Mouse (Mus musculus) kidney, adult 9 months (tissue): ENCODE measurements around the gene Creb5.

Experiments used
- DNase-seq: peaks from one replicate; pipeline ENCODE4 v3.0.0; 2022

Gene Creb5

GRCm38 (mm10) chr6:53287038-53287561 is at the start of gene Creb5:
TSS of gene Creb5 (plus strand) at chr6:53287270.
- DNase-seq, result peak; percentile 84

DNA sequence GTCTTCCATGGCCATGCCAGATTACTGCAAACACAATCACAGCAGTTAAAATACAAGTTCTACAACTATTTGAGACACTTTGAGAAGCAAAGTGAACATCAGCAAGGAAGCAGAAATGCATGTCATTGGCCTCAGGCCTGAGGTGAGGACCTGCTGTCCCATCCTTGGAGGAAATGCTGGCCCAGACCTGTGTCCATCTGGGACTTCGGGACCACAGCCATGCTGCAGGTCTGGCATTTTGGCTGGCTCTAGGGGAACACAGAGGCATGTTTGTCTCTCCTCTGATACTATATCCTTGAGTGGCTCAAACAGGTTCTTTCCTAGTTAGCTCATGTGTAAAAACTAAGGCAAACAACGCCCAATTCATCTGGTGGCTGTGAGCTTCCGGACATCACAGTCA is 27.2 kb upstream of the Creb5 start:
- DNase-seq, result no peak

- no peak for DNase-seq
Observed at GRCm38 (mm10) chr6:53262401-53262800, 24.7 kb upstream of the Creb5 start.

DNA sequence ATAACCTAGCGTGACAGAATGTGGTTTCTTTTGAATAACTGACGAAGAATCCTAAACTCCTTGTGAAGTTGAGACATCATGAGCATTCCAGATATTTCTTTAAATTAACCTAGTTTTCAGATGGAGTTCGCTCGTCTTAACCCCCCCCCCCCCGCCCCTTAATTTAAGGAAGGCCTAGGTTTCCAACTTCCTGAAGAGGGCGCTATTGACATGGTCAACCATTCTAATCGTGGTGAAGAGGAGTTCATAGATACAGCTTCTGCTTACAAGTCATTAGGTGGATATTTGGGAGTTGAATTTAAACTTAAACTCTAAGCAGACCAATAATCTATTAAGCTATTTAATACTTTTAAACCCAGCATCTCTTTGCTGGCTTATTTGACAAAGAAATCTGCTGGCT is 20.0 kb upstream of the Creb5 start:
- DNase-seq, result no peak

DNA sequence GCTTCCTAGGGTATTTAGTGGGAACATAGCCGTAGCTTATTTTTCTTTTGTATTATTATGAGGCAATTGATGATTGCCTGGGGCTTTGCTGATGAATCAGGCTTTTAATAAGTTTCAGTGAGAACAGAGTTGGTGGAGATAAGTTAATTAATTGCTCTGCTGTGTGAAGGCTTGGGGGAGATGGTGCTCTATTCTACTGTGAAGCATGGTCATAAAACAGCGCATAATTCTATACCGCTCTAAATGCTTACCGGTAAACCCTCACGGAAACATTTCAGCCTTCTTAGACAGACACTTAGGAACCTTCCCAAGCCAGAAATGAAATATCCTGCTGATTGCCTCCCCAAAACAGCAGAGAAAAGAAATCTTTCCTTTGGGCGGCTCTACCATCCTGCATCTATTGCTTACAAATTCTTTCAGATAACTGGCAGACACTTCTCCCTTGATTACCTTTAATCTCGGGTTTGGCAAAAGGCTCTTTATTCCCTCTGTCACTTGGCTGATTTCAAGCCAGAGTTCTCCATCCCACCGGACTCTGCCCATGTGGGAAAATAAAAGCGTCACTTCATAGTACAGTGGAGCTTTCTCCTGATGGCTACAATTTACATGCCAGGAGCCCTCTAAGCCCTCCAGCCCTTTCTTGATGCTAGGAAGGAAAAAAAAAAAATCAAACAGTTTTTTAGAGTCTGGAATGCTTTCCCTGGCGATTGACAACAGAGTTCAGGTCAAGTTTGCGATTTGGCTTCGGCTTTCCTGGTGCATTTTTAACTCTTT is 19.2 kb upstream of the Creb5 start:
- DNase-seq, result no peak

DNA sequence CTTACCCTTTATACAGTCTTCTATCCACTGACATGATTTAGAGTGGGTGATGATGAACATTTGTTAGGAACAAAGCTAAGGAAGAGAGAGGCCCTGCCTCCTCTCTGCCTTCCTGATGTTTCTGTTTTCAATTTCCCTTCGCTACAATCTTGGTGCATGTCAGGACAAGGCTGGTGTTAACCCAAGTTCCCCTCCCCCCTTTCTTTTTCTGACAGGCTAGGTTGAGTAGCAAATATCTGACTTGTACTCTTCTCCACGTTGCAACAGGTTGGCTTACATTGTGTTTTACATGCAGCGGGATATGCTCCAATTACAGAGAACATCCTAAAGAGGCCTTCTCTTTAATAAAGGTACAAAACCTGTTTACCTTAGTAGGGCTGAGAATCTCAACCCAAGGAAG is 15.9 kb upstream of the Creb5 start:
- DNase-seq, result no peak

- no peak for DNase-seq
Observed at GRCm38 (mm10) chr6:53271636-53272035, 15.4 kb upstream of the Creb5 start.

DNA sequence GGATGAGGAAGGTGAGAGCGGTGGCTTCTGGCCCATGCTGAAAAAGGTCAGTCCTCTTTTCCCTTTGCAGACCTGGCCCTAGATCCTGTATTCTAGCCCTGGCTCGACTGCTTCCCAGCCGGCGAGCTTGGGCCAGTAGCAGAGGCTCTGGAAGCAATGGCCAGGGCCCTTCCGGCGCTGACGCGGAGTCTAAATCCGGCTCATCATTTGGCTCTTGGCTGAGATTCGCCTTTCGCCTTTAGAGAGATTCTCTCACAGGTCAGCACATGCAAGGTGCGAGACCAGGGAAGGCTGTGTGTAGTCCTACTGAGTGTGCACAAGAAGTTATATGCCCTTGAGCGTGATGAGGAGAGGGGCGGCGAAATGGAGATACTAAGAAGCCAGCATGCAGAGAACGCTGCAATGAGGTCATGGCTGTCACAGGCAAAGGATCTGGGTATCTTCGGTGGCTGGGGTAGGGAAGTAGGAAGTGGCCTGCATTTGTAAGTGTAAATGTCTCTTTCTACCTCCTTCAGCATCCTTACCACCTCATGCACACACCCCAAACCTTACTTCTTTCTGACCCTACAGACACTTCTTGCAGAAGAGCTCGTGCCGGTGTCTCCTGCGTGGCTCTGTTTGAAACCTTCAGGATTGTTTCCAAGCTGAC is 557 bp upstream of the Creb5 start:
- peak; percentile 22 for DNase-seq

DNA sequence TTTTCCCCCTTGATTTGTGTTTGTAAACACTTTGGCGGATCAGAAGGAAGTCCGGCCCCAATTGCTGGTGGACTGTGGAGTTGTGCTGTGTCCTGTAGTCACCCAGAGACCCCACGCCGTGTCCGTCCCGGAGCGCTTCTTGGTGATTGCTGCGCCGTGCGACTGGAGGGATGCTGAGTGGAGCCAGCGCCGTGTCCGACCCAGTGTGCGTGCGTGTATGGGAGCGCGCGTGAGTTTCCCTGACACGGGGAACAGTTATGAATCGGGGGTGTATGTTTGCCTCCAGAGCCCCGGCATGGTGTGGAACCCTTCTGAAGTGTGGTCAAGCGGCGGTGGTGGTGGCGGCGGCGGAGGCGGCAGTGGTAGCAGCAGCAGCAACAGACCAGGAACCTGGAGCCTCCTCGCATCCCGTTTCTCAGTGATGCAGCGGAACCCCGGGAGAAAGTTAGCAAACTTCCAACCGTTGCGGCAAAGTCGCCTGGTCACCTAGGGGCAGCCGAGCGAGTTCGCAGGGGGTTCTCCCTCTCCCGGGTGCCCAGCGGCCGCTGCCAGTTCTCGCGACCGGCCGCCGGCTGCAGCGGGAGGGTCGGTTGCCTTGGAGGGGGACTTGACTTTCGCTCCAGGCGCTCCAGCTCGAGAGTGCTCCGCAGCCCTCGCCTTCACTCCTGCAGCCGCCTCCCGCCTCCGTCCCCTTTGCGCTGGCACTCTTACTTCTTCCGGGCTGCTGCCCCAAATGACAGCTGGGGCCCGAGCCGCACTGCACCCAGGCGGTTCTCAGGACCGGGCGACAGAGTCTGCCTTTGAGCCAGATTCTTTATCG is 702 bp downstream of the Creb5 start:
- no peak for DNase-seq

- no peak for DNase-seq
Observed at GRCm38 (mm10) chr6:53288584-53289558, 1.8 kb downstream of the Creb5 start.

- DNase-seq, result no peak
Observed at GRCm38 (mm10) chr6:53289659-53290058, 2.6 kb downstream of the Creb5 start.

GRCm38 (mm10) chr6:53290215-53290990 is 3.3 kb downstream of the Creb5 start:
- DNase-seq, result no peak

- no peak for DNase-seq
Observed at GRCm38 (mm10) chr6:53292931-53293330, 5.9 kb downstream of the Creb5 start.

GRCm38 (mm10) chr6:53297851-53298250 is 10.8 kb downstream of the Creb5 start:
- no peak for DNase-seq

GRCm38 (mm10) chr6:53304201-53304600 is 17.1 kb downstream of the Creb5 start:
- DNase-seq, result no peak

GRCm38 (mm10) chr6:53306156-53306555 is 19.1 kb downstream of the Creb5 start:
- DNase-seq, result no peak

DNA sequence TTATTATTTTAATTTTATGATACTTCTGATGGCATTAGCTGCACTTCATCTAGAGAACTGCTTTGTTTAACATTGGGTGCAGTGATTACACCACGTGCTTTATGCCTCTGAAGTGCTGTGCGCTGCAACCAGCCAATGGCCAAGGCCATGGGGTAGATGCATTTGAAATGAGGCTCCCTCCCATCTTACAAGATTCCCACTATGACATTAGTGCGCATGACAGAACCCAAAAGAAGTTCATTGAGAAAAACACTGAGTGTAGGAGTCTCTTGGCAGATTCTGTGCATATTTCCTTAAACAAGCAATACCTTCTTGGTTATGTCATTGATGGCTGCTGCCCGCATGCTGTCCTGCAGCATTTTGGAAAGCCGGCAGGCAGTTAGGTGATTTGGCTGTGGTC is 19.6 kb downstream of the Creb5 start:
- no peak for DNase-seq

- no peak for DNase-seq
Observed at GRCm38 (mm10) chr6:53308684-53309083, 21.6 kb downstream of the Creb5 start.

DNA sequence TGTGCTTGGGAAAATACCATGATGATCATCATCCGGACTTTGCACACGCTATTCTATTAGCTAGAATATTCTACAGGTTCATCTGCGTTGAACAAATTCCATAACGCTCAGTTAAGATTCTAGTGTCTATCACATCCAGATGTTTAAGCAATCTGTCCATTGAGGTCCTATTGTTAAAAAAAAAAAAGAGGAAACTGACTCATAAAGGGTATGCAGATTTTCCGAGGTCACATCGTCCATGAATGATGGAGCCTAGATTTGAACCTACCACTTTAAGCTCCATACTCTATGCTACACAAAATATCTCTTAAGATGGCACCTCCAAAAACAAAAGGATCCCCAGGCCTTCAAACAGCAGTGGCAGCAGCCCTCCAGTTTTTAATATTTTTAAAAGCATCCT is 26.5 kb downstream of the Creb5 start:
- no peak for DNase-seq

DNA sequence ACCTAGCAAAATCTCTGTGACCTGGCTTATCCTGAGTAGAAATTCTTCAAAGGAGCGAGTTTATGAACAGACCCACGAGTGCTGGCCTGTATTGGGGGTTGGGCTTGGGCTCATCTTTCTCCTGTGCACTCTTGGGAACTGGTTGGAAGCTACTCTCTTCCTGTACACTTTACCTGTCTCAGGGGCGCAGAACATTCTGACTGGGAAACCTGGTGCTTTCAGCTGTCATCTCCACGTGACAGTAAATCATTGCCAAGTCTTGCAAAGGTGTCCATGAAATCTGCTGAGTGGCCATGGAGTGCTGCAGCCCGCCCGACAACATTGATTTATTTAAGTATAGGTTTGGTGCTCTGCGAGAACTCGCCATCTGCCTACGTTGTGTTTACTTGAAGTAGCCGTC is 27.1 kb downstream of the Creb5 start:
- no peak for DNase-seq

GRCm38 (mm10) chr6:53319543-53320325 is 32.7 kb downstream of the Creb5 start:
- DNase-seq, result no peak
